Mouse (Mus musculus): ENCODE data around the gene 2310034G01Rik.

Gene 2310034G01Rik

GRCm38 (mm10) chr19:46313116-46313515, 37.0 kb downstream of the 2310034G01Rik start:
- DNase-seq, result peak in 1 of 2 experiments; percentile 3

- DNase-seq, result peak; percentile 6 to 17
These were observed 37.5 kb downstream of the 2310034G01Rik start for GRCm38 (mm10) chr19:46312566-46312965.

GRCm38 (mm10) chr19:46311341-46311740, 38.8 kb downstream of the 2310034G01Rik start:
- DNase-seq, result peak; percentile 6 to 7

GRCm38 (mm10) chr19:46310312-46310865, 39.7 kb downstream of the 2310034G01Rik start:
- peak; percentile 11 to 22 for DNase-seq

GRCm38 (mm10) chr19:46309651-46310305, 40.3 kb downstream of the 2310034G01Rik start:
- DNase-seq, result peak; percentile 23 to 33

- peak; percentile 92 to 96 for DNase-seq
These were observed 41.2 kb downstream of the 2310034G01Rik start for GRCm38 (mm10) chr19:46308706-46309435.

- DNase-seq, result peak; percentile 16 to 21
These were observed 41.8 kb downstream of the 2310034G01Rik start for GRCm38 (mm10) chr19:46308303-46308702.

- DNase-seq, result peak; percentile 10 to 15
These were observed 42.3 kb downstream of the 2310034G01Rik start for GRCm38 (mm10) chr19:46307781-46308180.

GRCm38 (mm10) chr19:46306751-46307289, 43.3 kb downstream of the 2310034G01Rik start:
- DNase-seq, result peak; percentile 5 to 21

- peak in 1 of 2 experiments; percentile 4 for DNase-seq
These were observed 43.9 kb downstream of the 2310034G01Rik start for GRCm38 (mm10) chr19:46306268-46306610.

GRCm38 (mm10) chr19:46305432-46306267, 44.5 kb downstream of the 2310034G01Rik start:
- peak; percentile 35 to 67 for DNase-seq

GRCm38 (mm10) chr19:46304908-46305333, 45.2 kb downstream of the 2310034G01Rik start:
- DNase-seq, result peak in 1 of 2 experiments; percentile 26

GRCm38 (mm10) chr19:46304216-46304841, 45.8 kb downstream of the 2310034G01Rik start, which contains the start of gene Nfkb2:
Gene Nfkb2 (plus strand): TSS chr19:46304320.
- peak; percentile 86 to 90 for DNase-seq

GRCm38 (mm10) chr19:46303251-46304215, 46.6 kb downstream of the 2310034G01Rik start:
- DNase-seq, result peak in 1 of 2 experiments; percentile 22

GRCm38 (mm10) chr19:46302551-46302950, 47.6 kb downstream of the 2310034G01Rik start:
- no peak for DNase-seq

GRCm38 (mm10) chr19:46300294-46301045, 49.6 kb downstream of the 2310034G01Rik start:
- no peak for DNase-seq
